Mouse (Mus musculus): ENCODE results near the gene Dtx2.

- TF ChIP-seq CTCF (IDR thresholded peaks at IDR 0.05; ENCODE audit: control insufficient read depth, insufficient read depth, insufficient read length) = no peak
- no peak for TF ChIP-seq MAX (IDR thresholded peaks at IDR 0.05)
These were observed 36.2 kb upstream of the Dtx2 start for GRCm38 (mm10) chr5:135958367-135958766.
